Mouse (Mus musculus) MEL (cell line): ENCODE results near the gene Itga9. TPM values are rescaled to one million over a fixed set of nuclear protein-coding genes. Genes with fewer than 3 reads are reported as not detected.

ENCODE experiments used
- DNase-seq: peaks from one replicate; pipeline ENCODE4 v3.0.0; 2011; ENCODE audit warnings: low read depth, low spot score
- H3K27ac ChIP-seq: 2 replicates; pipeline ENCODE4 v1.5.1; 2012; ENCODE audit warnings: low read depth, mild to moderate bottlenecking, control low read depth, low read length, moderate library complexity; ENCODE audit not compliant: control insufficient read depth
- H3K27me3 ChIP-seq, 2 experiments: fragments of 150-350 bp in 1 of 2; sonication (generic) in 1 of 2; 2 replicates each; pipeline ENCODE4 v1.6.1; 2012; ENCODE audit warnings: low read length in 2 of 2, mild to moderate bottlenecking in 2 of 2, improper control_type of control experiment in 1 of 2, moderate library complexity in 1 of 2; ENCODE audit not compliant: insufficient read depth in 2 of 2, control insufficient read depth in 1 of 2
- H3K36me3 ChIP-seq, 2 experiments: 2 replicates each; pipeline ENCODE4 v1.6.1; 2012 to 2014; ENCODE audit warnings: low read length in 2 of 2, improper control_type of control experiment in 1 of 2, inconsistent platforms in 1 of 2, mild to moderate bottlenecking in 1 of 2; ENCODE audit not compliant: insufficient read depth in 2 of 2, control insufficient read depth in 1 of 2
- H3K4me1 ChIP-seq, 2 experiments: fragments of 150-350 bp in 1 of 2; sonication (generic) in 1 of 2; 2 replicates each; pipeline ENCODE4 v1.6.1; 2012; ENCODE audit warnings: low read length in 2 of 2, improper control_type of control experiment in 1 of 2, mild to moderate bottlenecking in 1 of 2; ENCODE audit not compliant: insufficient read depth in 2 of 2, control insufficient read depth in 1 of 2
- H3K4me3 ChIP-seq, 2 experiments: fragments of 150-350 bp in 1 of 2; sonication (generic) in 1 of 2; 2 replicates each; pipeline ENCODE4 v1.5.1; 2012; ENCODE audit warnings: low read depth in 2 of 2, low read length in 2 of 2, mild to moderate bottlenecking in 2 of 2, moderate library complexity in 2 of 2, control low read depth in 1 of 2, improper control_type of control experiment in 1 of 2; ENCODE audit not compliant: control insufficient read depth in 1 of 2, insufficient read depth in 1 of 2
- H3K79me2 ChIP-seq: 2 replicates; pipeline ENCODE4 v1.6.1; 2012; ENCODE audit warnings: mild to moderate bottlenecking, low read length, moderate library complexity; ENCODE audit not compliant: control insufficient read depth, poor library complexity, insufficient read depth
- H3K9ac ChIP-seq: 2 replicates; pipeline ENCODE4 v1.6.1; 2012; ENCODE audit warnings: low read depth, mild to moderate bottlenecking, control low read depth, low read length, moderate library complexity; ENCODE audit not compliant: control insufficient read depth, poor library complexity, severe bottlenecking
- H3K9me3 ChIP-seq: fragments of 150-350 bp; sonication (generic); replicated peaks from 2 replicates; pipeline ENCODE4 v1.6.1; 2012; ENCODE audit warnings: mild to moderate bottlenecking, low read length, improper control_type of control experiment, moderate library complexity; ENCODE audit not compliant: insufficient read depth
- BHLHE40 ChIP-seq: IDR thresholded peaks from 2 replicates; pipeline ENCODE4 v1.6.1; 2012; ENCODE audit warnings: low read depth, mild to moderate bottlenecking, inconsistent platforms, low read length, improper control_type of control experiment, borderline replicate concordance
- CHD1 ChIP-seq: IDR thresholded peaks from 2 replicates; pipeline ENCODE4 v1.6.1; 2012; ENCODE audit warnings: low read depth, mild to moderate bottlenecking, inconsistent platforms, low read length, improper control_type of control experiment
- CTCF ChIP-seq, 3 experiments: IDR thresholded peaks in 2 of 3; conservative IDR thresholded peaks in 1 of 3; 2 replicates each; pipeline ENCODE4 v1.5.1; 2011 to 2012; ENCODE audit warnings: low read length in 3 of 3, low read depth in 2 of 3, mild to moderate bottlenecking in 2 of 3, improper control_type of control experiment in 1 of 3, inconsistent platforms in 1 of 3, mixed read lengths in 1 of 3, moderate library complexity in 1 of 3; ENCODE audit not compliant: control insufficient read depth in 1 of 3, insufficient read depth in 1 of 3, poor library complexity in 1 of 3, severe bottlenecking in 1 of 3
- ELF1 ChIP-seq: IDR thresholded peaks from 2 replicates; pipeline ENCODE4 v1.6.1; 2014; ENCODE audit warnings: low read depth, mild to moderate bottlenecking, inconsistent platforms, low read length, improper control_type of control experiment, moderate library complexity
- EP300 ChIP-seq, 2 experiments: IDR thresholded peaks; 2 replicates each; pipeline ENCODE4 v1.6.1; 2011; ENCODE audit warnings: improper control_type of control experiment in 2 of 2, low read length in 2 of 2, low read depth in 1 of 2, mild to moderate bottlenecking in 1 of 2
- GABPA ChIP-seq: IDR thresholded peaks from 2 replicates; pipeline ENCODE4 v1.6.1; 2012; ENCODE audit warnings: low read depth, mild to moderate bottlenecking, inconsistent platforms, low read length, improper control_type of control experiment, moderate library complexity
- HCFC1 ChIP-seq: IDR thresholded peaks from 2 replicates; pipeline ENCODE4 v1.6.1; 2012; ENCODE audit warnings: low read depth, mild to moderate bottlenecking, inconsistent platforms, low read length, improper control_type of control experiment, moderate library complexity
- MAZ ChIP-seq: IDR thresholded peaks from 2 replicates; pipeline ENCODE4 v1.6.1; 2012; ENCODE audit warnings: low read depth, mild to moderate bottlenecking, inconsistent platforms, low read length, improper control_type of control experiment
- MYC ChIP-seq: IDR thresholded peaks from 2 replicates; pipeline ENCODE4 v1.6.1; 2011; ENCODE audit warnings: low read depth, mild to moderate bottlenecking, low read length, improper control_type of control experiment, moderate library complexity
- NRF1 ChIP-seq: IDR thresholded peaks from 2 replicates; pipeline ENCODE4 v1.6.1; 2014; ENCODE audit warnings: low read depth, mild to moderate bottlenecking, inconsistent platforms, low read length, improper control_type of control experiment, moderate library complexity; ENCODE audit not compliant: poor library complexity, insufficient read depth, severe bottlenecking
- POLR2AphosphoS2 ChIP-seq: IDR thresholded peaks from 2 replicates; pipeline ENCODE4 v1.6.1; 2011; ENCODE audit warnings: low read length, improper control_type of control experiment
- RAD21 ChIP-seq: IDR thresholded peaks from 2 replicates; pipeline ENCODE4 v1.6.1; 2011; ENCODE audit warnings: mild to moderate bottlenecking, low read depth, low read length, improper control_type of control experiment
- RCOR1 ChIP-seq: IDR thresholded peaks from 2 replicates; pipeline ENCODE4 v1.6.1; 2012; ENCODE audit warnings: low read depth, mild to moderate bottlenecking, inconsistent platforms, low read length, improper control_type of control experiment
- TBP ChIP-seq: IDR thresholded peaks from 2 replicates; pipeline ENCODE4 v1.8.0; 2011; ENCODE audit warnings: low read depth, low read length, improper control_type of control experiment
- TCF12 ChIP-seq: IDR thresholded peaks from 2 replicates; pipeline ENCODE4 v1.6.1; 2014; ENCODE audit warnings: low read depth, mild to moderate bottlenecking, inconsistent platforms, low read length, improper control_type of control experiment, moderate library complexity
- UBTF ChIP-seq: IDR thresholded peaks from 2 replicates; pipeline ENCODE4 v1.6.1; 2012; ENCODE audit warnings: low read depth, mild to moderate bottlenecking, inconsistent platforms, low read length, improper control_type of control experiment, moderate library complexity, borderline replicate concordance; ENCODE audit not compliant: insufficient read depth
- USF1 ChIP-seq: IDR thresholded peaks from 2 replicates; pipeline ENCODE4 v1.6.1; 2014; ENCODE audit warnings: low read depth, mild to moderate bottlenecking, inconsistent platforms, low read length, improper control_type of control experiment, moderate library complexity
- ZMIZ1 ChIP-seq: IDR thresholded peaks from 2 replicates; pipeline ENCODE4 v1.6.1; 2012; ENCODE audit warnings: low read depth, mild to moderate bottlenecking, inconsistent platforms, low read length, improper control_type of control experiment, moderate library complexity
- ZNF384 ChIP-seq: IDR thresholded peaks from 2 replicates; pipeline ENCODE4 v1.6.1; 2012; ENCODE audit warnings: low read depth, mild to moderate bottlenecking, inconsistent platforms, low read length, improper control_type of control experiment
- polyA plus RNA-seq, 2 experiments: library from polyadenylated mRNA; stranded (reverse) in 1 of 2; unstranded in 1 of 2; fragments of >175 nt in 1 of 2; fragments of >200 nt in 1 of 2; gene quantifications; 2 replicates each; pipeline versions ENCODE4 v1.2.1 to v1.2.4; 2012; ENCODE audit warnings: low replicate concordance in 2 of 2, low read depth in 1 of 2; ENCODE audit not compliant: insufficient read length in 2 of 2, insufficient read depth in 1 of 2, missing spikeins in 1 of 2
- total RNA-seq: library from RNA; depleted of rRNA; stranded (reverse); fragments of 300-350 nt; gene quantifications from 2 replicates; pipeline ENCODE4 v1.2.3, GENCODE M21; 2012

Itga9 gene
- total and polyA plus RNA-seq, 3 experiments, result 0.19 to 0.21 TPM; not detected in 1

DNA sequence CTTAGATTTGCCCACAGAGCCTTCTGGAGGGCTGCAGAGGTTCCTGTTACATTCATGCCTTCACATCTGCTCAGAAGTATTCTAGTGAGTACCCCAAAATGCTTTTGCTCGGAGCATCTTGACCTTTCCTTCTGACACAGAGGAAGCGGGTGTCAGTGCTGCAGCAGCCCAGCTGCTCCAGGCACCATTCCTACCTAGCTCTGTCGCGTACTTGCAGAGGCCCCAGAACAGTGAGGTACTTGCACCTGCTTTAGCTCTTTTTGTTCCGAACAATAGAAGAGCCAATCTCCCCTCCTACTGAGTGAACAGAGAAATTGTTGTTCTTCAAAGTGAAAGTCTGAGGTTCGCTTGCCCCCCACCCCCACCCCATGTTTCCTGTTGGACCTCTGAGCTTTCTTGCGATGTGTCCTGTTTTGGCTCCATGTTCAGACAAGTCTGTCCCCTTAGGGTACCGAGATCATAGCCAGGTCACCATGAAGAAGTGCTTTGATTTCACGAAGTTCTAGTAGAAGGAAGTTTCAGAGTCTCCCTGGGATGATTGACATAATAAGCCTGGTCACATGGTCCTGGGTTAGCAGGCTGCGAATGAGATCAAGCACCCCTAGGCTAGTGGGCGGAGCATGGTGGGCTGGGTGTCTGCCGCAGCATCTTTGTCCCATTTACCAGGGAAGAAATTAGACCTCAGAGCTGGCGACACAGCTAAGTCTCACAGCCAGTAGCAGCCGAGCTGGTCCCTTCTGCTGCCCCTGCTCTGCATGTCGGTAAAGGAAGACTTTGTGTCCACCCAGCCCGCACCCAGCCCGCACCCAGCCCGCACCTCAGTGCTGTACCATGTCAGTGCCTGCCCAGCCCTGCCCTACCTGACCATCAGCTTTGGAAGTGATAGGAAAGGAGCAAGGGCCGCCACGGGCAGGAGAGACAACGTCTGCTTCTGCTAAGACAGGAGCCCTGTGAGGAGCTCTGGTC is 215.0 kb downstream of the Itga9 start:
- Histone ChIP-seq H3K36me3 (no peaks in the 10 kb centered on the region), H3K9me3 (no peaks in the 10 kb centered on the region), H3K27me3 (no peaks in the 10 kb centered on the region; a peak in 1 of 4 replicates), H3K27ac (no peak overlapping the region), H3K4me3 (no peak overlapping the region), H3K9ac (no peak overlapping the region), H3K4me1 (0 out of 4 replicates have a peak, but pooled peaks cover 0 to 4% of the 10 kb centered on the region in 2 experiments), H3K79me2 (no peaks in the 10 kb centered on the region)
- DNase-seq, result no peak
- TF ChIP-seq MAZ, result no peak
- TF ChIP-seq HCFC1, result no peak
- TF ChIP-seq CHD1, result no peak
- no peak for TF ChIP-seq POLR2AphosphoS2
- TF ChIP-seq MYC, result no peak
- no peak for TF ChIP-seq RCOR1
- TF ChIP-seq ELF1, result no peak
- TF ChIP-seq RAD21, result no peak
- no peak for TF ChIP-seq GABPA
- TF ChIP-seq TCF12, result no peak
- no peak for TF ChIP-seq USF1
- TF ChIP-seq ZMIZ1, result no peak
- no peak for TF ChIP-seq CTCF (IDR thresholded peaks at IDR 0.05 in 2 of 3, conservative IDR thresholded peaks at IDR 0.05 in 1 of 3; ENCODE audit: control insufficient read depth in 1 of 3, insufficient read depth in 1 of 3, low read depth in 2 of 3, low read length in 3 of 3, poor library complexity in 1 of 3, severe bottlenecking in 1 of 3)
- no peak for TF ChIP-seq EP300 (IDR thresholded peaks at IDR 0.05; ENCODE audit: low read depth in 1 of 2, low read length in 2 of 2)
- no peak for TF ChIP-seq BHLHE40
- TF ChIP-seq NRF1, result no peak
- TF ChIP-seq ZNF384, result no peak
- TF ChIP-seq UBTF, result no peak
- no peak for TF ChIP-seq TBP
- TF ChIP-seq, all 39 proteins: peak for 0
